Mouse (Mus musculus) kidney, adult 18-20 months (tissue): ENCODE measurements at regions not wholly inside any gene's neighbourhood (a gene's known extent, or its start where the extent isn't known, plus 50 kb on each side); places are given as distances from the start of the nearest gene placed in this dataset.
A peak's percentile ranks its signal among the peaks of the same experiment; 100 is the strongest.
"Not testable (repeated sequence)": the region's sequence is repeated elsewhere in the genome, so short reads cannot be mapped to it uniquely, and the experiment has no call there.

ENCODE experiments used
- DNase-seq: peaks from one replicate; pipeline ENCODE4 v3.0.0; 2021

DNA sequence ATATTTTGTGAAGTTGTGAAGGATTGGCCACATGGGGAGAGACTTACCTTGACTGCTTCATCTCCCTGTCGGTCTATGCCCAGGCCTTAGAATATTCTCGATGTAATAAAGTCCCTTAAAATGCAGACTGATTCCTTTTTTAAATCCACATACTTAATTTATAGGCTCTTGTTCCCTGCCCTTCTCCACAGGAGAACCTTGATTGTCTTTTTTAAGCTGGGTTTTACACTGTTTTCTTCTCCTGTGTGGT is 77.8 kb upstream of the Cpsf6 start:
- DNase-seq = no peak

DNA sequence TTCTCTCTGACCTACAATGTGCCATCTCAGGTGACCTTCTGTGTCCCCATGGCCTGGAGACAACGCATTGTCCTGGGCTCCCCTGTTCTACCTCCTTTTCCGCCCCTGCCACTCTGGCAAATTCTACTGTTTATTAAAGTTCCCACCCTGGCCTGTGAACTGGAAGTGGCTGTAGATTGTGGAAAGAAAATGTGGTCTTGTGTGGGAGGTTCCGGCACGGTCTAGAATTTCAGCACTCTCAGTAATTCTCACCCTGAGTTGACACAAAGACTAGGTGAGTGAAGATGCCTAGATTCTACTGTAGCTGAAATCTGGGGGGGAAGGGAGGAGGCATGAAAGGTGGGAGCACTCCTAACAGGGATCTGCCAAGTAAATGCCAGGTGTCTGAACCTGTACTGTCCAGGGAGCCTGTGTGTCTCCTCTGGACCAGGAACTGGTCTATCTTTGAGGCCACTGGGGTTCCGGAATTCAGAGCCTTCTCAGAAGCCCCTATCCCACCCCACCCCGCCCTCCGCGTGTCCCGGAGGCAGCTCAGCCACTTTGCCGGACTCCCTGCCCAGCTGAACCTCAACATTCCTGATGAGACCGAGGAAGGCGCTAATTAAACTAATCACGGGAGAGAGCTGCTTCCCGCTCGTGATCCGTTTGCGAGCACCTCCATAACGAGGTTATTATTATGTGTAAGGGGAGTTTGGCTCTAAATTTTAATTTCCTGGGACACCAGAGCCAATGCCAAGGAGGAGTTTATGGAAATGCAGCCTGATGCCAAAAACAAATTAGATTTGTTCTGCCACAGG is 77.3 kb upstream of the Cpsf6 start:
- no peak for DNase-seq

DNA sequence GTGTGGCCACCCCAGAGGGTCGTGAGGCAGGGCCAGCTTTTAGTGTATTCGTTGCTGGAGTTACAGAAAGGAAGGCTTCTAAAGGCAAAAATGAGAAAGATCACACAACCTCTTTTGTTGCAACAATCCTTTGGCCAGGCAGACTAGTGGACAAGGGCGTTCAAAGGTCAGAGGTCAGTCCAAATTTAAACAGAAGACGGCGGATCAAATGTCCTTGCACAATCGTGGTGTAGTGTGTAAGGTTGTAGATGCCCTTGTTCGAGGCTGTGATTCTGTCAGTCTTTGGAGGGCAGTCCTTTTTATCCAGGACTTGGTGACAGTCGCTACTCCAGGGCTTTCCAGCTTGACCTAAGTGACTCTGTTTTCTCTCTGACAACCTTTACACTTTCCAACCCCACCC is 76.6 kb upstream of the Cpsf6 start:
- no peak for DNase-seq

DNA sequence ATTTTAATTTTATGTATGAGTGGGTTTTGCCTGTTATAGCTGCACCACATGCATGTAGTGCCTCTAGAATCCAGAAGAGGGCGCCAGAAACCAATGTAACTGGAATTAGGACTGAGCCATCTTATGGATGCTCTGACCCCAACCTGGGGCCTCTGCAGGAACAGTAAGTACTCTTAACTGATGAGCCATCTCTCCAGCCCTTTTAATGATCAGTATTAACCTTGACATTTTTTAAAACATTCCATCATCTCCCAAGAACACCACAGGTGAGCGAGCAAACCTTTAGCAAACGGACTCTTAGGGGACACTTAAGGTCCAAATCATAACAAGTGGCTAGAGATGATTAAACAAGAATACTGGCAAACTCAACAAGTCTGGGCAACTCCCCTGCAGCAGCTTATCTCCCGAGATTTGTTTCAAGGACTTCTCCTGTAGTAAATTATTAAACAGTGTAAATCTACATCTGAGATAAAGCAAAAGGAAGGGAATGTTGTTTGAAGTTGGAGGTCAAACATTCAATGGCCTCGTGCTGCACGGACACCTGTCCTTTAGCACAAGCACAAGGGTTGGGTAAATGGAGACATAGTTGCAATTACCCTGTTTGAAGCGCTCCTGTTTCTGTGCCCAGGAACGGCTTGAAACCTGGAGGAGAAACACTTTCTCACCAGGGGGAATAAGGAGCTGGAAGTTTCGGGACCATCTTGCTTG is 75.9 kb upstream of the Cpsf6 start:
- peak; percentile 65 for DNase-seq

DNA sequence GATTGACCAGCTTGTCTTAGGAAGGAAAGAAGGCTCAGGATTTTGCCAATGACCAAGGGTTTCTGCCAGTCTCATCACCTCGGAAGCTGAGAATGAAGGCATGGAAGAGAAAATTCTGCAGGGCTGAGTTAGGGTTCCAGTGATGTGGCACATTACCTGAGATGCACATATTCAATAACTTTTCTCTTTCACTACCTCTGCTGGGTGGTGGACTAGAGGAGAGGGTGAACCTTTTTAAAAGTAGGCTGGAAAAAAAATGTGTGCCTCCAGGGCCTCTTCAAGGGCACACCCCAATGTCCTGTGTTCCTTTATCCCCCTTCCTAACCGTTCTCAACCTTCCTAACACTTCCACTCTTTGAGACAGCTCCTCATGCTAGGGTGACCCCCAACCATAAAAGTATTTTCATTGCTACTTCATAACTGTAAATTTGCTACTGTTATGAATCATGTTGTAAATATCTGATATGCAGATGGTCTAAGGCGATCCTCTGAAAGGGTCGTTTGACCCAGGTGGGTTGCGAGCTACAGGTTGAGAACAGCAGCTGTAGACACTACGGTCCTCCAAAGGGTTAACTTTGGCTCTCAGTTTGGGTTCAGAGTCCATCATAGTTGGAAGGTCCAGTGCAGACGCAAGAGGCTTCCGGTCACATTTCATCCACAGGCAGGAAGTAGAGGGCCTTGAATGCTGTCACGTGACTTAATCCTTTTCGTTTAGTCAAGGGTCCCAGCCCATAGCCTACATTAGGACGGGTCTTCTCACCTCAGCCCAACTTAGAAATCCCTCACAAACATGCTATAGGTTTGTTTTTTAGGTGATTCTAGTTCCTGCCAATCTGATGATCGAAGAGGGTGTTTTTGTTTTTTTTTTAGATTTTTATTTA is 75.1 kb upstream of the Cpsf6 start:
- DNase-seq = no peak

DNA sequence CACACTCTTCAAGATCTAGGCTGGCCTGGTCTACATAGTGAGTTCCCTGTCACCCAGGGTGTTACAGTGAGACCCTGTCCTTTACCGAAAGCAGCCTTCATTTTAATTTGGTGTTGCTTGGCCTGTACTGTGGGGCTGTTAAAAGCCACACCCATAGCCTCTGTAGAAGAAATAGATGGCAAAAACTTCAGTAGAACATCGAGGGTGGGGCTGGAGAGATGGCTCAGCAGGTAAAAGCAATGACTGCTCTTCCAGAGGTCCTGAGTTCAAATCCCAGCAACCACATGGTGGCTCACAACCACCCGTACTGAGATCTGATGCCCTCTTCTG is 74.3 kb upstream of the Cpsf6 start:
- DNase-seq = no peak

DNA sequence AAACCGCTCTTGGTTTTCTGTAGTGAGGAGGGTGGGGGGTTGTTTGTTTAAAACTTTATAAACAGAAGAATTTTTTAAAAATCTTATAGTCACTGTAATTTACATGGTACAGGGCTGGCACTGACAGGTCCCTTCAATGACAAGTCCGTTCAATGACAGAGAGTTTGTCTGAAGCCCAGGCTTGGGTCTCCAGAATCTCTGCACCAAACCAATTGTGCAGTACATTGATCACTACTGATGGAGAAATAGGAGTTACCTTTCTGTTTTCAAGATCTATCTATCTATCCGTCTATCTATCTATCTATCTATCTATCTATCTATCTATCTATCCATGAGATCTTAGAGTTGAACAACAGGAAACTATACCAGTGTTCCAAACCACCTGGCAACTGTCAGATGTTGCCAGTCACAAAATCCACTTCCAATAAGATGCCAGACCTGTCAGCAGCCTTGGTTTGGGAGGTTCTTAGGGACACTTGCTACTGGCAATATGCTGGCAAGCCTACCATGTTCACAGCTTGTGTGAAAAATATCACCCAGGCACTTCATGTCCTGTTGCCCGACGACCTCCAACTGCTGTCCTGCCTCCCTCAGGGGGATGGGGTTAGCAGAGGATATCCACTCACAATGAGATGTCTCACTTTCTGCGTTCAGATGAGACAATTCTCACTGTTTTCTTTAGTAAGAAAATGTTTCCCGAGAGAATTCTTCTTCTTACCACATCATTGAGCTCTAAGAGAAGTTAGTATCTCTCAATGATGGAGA is 73.8 kb upstream of the Cpsf6 start:
- DNase-seq = no peak

DNA sequence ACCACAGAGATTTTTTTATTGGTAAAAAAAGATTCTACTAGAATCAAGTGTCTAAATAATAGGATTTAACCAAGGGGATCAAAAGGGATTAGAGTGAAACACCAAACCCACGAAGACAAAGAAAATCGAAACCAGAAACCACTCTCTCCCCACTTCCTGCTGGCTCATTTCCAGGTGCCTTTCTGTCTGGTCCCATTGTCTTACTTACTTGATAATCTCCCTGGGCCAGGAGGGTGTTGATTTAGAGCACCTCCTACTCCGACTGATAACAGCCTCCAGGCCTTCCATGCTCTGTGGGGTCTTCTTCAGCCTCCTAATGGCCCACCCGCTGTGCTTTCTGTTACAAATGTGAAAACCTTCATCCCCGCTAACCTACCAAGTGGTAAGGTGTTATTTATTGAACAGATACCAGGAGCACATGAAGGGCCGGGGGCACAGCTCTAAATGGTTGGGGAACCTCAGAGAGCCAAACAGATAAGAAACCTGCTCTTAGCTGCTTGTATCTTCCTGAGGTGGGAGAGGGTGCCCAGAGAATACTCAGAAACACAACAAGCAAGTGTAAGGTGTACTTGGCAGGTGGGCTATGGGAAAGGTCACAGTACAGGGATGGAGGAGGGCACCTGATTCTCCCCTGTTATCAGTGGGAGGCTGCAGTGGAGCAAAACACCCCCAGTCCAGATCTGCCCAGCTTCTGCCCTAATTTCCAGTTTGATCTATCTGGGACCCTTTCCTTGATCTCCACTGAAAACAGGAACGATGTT is 72.6 kb upstream of the Cpsf6 start:
- DNase-seq = peak; percentile 40

DNA sequence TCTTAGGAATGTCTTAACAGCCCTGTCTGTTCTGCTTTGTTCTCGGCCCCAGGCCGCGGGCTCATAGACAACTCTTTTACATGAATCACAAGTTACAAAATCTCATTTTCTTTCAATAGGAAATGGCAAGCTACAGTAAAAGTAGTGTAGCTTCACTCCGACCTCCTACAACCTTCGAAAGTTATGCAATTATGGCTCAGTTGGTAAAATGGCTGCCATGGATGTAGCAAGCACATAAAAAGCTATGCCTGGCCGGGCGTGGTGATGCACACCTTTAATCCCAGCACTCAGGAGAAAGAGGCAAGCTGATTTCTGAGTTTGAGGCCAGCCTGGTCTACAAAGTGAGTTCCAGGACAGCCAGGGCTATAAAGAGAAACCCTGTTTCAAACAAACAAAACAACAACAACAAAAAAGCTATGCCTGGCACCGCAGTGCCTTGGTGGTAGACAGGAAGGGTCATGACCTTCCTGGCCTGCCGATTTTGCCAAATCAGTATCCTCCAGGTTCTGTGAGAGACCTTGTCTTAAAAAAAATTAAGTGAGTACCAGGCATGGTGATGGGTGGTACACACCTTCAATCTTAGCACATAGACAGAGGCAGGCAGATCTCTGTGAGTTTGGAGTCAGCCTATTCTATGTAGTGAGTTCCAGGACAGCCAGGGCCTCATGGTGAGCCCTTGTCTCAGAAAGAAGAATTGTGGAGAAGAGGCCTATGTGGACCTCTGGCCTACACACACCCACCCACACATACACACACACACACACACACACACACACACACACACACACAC is 71.8 kb upstream of the Cpsf6 start:
- DNase-seq = no peak

DNA sequence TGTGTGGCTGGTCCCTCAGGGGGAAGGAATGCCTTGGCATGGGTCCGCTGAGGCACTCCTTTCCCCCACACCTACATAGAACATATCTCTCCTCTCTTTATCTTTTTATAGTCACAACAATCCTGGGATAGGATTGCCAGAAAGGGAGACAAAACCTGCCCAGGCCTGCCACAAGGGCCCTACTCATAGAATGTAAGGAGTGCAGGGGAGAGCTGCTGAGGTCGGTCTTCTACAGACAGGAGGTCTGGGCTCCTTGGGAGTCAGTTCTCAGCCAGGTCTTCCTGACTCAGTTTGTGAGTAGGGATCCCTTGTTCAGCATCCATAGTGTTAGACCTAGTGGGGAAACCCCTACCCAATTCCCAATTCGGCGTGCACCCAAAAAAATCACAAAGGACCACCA is 70.8 kb upstream of the Cpsf6 start:
- DNase-seq = no peak

DNA sequence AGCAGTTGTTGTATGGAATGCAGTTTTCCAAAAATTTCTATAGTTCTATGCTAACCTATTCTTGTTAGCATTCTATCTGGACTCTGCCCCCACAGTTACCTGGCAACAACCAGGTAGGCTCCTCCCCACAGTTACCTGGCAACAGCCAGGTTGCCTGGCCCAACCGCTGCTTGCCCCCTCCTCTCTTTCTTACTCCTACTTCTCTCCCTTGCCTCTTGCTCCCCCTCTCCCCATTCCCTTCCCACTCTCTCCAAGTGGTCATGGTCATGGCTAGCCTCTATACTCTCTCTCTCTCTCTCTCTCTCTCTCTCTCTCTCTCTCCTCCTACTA is 70.4 kb upstream of the Cpsf6 start:
- DNase-seq = no peak

DNA sequence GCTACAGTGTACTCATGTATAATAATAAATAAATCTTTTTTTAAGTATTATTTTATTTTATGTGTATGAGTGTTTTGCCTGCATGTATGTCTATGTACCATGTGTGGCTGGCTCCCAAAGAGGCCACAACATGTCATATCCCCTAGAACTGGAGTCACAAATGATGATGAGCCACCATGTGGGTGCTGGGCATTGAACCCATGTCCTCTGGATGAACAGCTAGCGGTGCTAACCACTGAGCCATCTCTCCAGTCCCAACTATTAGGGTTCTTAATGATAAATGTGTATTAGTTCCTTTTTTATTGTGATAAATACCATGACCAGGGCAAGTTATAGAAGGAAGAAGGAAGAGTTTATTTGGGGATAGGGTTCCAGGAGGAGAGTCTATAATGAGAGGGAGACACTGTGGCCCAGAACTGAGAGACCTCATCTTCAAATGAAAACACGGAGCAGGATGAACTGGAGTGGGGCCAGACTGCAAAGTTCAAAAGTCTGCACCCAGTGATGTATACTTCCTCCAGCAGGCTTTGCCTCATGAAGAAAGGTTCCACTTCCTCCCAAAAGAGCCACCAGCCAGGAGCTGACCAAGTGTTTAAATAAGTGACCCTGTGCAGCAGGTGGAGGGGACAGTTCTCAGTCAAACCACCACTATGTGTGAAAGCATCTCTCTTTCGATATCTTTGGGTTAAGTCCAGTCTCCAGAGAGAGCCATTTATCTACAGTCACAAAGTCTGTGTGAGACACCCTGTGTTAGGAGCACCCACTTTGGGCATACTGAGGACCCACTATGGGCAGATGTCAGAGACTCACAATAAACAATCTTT is 69.8 kb upstream of the Cpsf6 start:
- DNase-seq = no peak

DNA sequence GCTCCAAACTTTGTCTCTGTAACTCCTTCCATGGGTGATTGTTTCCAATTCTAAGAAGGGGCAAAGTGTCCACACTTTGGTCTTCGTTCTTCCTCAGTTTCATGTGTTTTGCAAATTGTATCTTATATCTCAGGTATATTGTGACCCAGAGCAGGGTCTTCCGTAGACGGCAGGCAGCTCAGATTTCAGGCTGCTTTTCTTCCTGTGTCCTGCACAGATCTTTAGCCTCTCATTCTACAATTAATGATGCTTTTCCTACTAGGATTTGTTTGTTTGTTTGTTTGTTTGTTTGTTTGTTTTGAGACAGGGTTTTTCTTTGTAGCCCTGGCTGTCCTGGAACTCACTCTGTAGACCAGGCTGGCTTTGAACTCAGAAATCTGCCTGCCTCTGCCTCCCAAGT is 69.0 kb upstream of the Cpsf6 start:
- not testable (repeated sequence) for DNase-seq

DNA sequence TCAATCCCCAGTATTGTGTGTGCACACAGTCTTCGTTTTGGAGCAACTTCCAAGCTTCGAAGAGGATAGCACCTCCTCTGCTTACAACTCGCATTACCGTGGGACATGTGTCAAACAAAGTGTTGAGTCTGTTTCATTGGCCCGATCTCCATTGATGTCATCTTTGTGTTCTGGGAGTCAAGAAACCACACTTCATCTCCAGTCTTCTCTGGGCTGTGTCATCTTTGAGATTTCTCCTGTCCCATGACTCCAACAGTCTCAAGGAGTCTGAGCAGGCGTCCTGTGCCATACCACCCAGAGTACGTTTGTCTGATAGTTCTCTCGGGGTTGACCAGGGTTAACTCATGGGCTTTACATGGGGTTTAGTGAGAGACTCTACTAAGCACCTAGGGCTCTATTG is 67.8 kb upstream of the Cpsf6 start:
- DNase-seq = no peak

DNA sequence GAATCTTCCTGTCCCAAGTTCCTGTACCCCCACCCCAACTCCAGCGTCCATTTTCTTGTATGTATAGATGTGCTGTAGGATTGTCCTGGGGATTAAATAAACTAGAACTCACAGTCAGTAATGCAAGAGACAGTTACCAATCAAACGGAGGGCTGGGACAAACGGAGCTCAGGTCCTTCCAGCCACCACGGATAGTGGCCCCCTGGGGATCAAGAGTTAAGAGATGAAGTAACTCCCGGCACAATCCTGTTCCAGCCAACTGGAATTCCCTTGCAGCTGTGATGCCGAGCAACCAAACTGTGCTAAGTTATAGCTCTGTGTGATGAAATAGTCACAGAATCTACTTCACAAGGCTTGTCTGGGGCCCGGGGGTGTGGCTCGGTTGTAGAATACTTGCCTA is 67.4 kb upstream of the Cpsf6 start:
- no peak for DNase-seq

DNA sequence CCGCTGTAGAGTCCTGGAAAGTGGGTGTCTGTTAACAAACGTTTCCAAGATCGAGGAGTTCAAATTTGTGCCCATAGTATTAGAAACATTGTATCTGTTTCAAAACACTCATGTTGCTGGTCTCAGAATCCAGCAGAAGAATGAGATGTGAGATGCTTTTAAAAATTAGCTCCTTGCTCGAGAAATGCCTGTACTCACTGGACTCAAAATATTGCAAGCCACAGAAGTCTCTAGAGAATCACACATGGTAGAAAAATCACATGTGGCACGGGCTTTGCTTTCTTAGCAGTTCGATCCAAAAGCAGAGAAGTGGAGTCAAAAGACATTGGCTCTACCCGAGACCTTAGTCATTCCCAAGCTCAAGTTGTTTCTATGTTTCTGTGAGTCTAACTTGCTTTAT is 67.0 kb upstream of the Cpsf6 start:
- DNase-seq = no peak

DNA sequence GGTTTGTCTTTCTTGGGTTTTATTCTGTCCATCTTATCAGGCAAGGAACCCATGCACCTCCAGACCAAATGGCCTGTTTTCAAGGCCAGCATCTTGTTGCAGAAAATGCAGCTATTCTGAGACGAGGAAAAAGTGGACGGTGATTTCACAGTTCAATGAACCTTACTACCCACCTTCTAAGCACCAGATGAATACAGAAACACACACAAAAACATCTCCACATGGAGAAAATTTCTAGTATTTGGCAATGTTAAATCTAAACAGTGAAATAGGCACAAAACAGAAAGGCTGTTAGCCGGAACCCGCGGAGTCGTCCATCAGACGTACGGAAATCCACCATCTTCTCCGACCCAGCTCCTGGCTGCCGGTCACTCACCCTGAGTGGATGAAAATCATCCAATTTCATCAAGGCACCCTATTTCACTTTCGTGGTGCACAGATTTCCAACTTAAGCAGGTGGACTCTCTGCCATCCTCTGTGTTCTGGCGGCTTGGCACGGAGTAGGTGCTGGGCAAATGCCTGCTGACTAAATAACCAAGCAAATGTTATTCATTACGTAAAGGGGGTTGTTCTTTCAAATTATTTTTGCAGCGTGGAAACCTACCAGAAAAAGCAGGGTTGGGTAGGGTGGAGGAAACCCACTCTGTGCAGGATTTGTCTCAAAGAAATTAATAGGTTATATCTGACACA is 66.1 kb upstream of the Cpsf6 start:
- DNase-seq = no peak

DNA sequence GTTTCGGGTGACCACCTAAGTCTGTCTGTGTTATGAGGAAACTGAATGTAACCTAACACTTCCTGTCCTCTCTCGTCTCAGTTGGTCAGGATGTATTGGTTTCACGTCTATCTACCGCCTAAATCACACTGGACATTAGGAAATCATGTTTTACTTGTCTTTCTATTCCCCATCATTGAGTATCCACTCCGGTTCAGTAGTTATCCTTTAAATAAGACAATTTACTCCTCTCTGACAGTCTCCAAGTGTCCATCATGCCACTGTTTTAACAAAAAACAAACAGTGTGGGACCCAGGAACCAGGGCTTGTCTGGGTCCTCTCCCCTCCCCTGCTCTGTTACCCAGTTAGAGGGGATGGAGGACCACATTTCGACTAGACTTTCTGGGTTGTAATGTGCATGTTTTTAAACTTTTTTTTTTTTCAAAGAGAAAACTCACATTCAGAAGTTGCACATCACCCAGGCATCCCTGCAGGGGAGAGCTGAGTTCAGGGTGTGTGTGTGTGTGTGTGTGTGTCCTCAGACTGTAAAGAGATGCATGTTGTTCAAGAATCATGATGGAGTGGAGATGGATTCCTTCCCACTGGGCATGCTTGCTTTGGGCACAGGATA is 65.5 kb upstream of the Cpsf6 start:
- no peak for DNase-seq

DNA sequence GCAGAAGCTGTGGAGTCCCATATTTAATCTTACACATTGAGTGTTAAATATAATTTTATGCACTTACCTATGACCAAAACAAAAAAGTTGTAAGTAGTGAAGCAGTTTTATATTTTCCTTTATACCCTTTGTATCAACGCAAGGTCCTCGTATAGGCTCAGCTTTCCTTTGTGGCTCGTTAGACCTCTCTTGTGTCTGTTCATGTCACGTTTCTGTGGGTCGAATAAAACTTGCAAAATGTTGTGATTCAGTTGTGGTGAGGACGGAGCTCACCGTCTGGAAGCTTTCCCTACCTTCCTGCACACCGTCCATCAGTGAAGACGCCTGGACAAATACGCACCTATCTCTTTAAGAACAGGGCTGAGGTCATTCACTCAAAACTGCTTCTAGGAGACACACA is 64.9 kb upstream of the Cpsf6 start:
- DNase-seq = no peak
